Comparison of ENCODE assay signal across 22 mouse cellular contexts in genomic region chr3:98868219-98868618, GRCm38 (mm10). TPM values are rescaled to one million over a fixed set of nuclear protein-coding genes. Genes with fewer than 3 reads are reported as not detected.
"Had no signal": no experiment of that assay in that cellular context is flagged by ENCODE, and none has a peak within 500 bp of the region (broad histone marks: within the 10 kb centered on the region; RNA-seq: fewer than 3 reads in every experiment).

No protein-coding gene starts in this region.

- H3K9me3 ChIP-seq: neural tube, embryonic 13.5 days; neural tube, embryonic 15.5 days; stomach, embryonic 15.5 days had no signal

- H3K4me2 ChIP-seq: neural tube, embryonic 13.5 days; neural tube, embryonic 15.5 days; stomach, embryonic 15.5 days had no signal

- H3K4me1 ChIP-seq: neural tube, embryonic 13.5 days; neural tube, embryonic 15.5 days; stomach, embryonic 15.5 days had no signal

- H3K27me3 ChIP-seq: neural tube, embryonic 13.5 days; neural tube, embryonic 15.5 days; stomach, embryonic 15.5 days had no signal

- DNase-seq: retina, postnatal 1 day; right cerebral cortex, adult 18-20 months; right cerebral cortex, postnatal 14 days; right cerebral cortex, postnatal 25 days; right cerebral cortex, postnatal 4 days; spleen, adult 18-20 months; thymus, adult 18-20 months; thymus, adult 2 months; thymus, postnatal 14 days; thymus, postnatal 25 days; thymus, postnatal 36 days; thymus, postnatal 4 days had no signal

- H3K36me3 ChIP-seq: neural tube, embryonic 13.5 days; neural tube, embryonic 15.5 days; stomach, embryonic 15.5 days had no signal

- H3K27ac ChIP-seq: neural tube, embryonic 13.5 days; neural tube, embryonic 15.5 days; stomach, embryonic 15.5 days; stomach, postnatal 0 days had no signal

- H3K4me3 ChIP-seq: neural tube, embryonic 13.5 days; neural tube, embryonic 15.5 days; stomach, embryonic 15.5 days had no signal

- H3K9ac ChIP-seq: neural tube, embryonic 13.5 days; neural tube, embryonic 15.5 days; stomach, embryonic 15.5 days had no signal

RNA-seq across cellular contexts. Expression of gene Hsd3b1, which starts 8.6 kb away (rescaled TPM):
- total RNA-seq: neutrophil, adult 5-6 weeks had no signal
- polyA plus RNA-seq: neural tube, embryonic 13.5 days; neural tube, embryonic 14.5 days; spleen, adult 2 months; stomach, embryonic 14.5 days had no signal

RNA-seq across cellular contexts. Expression of gene Hao2, which starts 24.8 kb away (rescaled TPM):
- total RNA-seq: neutrophil, adult 5-6 weeks had no signal
- polyA plus RNA-seq: neural tube, embryonic 13.5 days; neural tube, embryonic 14.5 days; stomach, embryonic 14.5 days; stomach, postnatal 0 days had no signal

RNA-seq across cellular contexts. Expression of gene Hsd3b6, which starts 54.0 kb away (rescaled TPM):
- total RNA-seq: neutrophil, adult 5-6 weeks had no signal
- polyA plus RNA-seq: small intestine, adult 2 months; spleen, adult 2 months; stomach, postnatal 0 days; urinary bladder, adult 2 months had no signal
